Mouse (Mus musculus): ENCODE results near the gene Dph3.

- TF ChIP-seq POU5F1 (IDR thresholded peaks at IDR 0.05; ENCODE audit: borderline replicate concordance, low read length), result no peak
- TF ChIP-seq CTCF (conservative IDR thresholded peaks at IDR 0.05; ENCODE audit: low read length), result no peak
- TF ChIP-seq NANOG (IDR thresholded peaks at IDR 0.05; ENCODE audit: borderline replicate concordance, low read length), result no peak
Measured at GRCm38 (mm10) chr14:32097691-32098090, 12.2 kb upstream of the Dph3 start.

Measured in E14TG2a.4 (cell line).